Mouse (Mus musculus) stomach, embryonic 15.5 days (tissue): ENCODE measurements around the gene Slc44a5. TPM values are rescaled to one million over a fixed set of nuclear protein-coding genes. Genes with fewer than 3 reads are reported as not detected.

Experiments used
- ATAC-seq: fragments of 200-750 bp; cut with Nextera tagmentation; 2 replicates; pipeline ENCODE4 v1.8.0; 2017; ENCODE audit warnings: low read depth, moderate number of reproducible peaks, moderate TSS enrichment; ENCODE audit not compliant: insufficient read depth, low FRiP score
- H3K27ac ChIP-seq: fragments of 300-500 bp; sonication (generic); 2 replicates; pipeline ENCODE4 v1.5.1; 2015; ENCODE audit warnings: mild to moderate bottlenecking, inconsistent platforms
- H3K27me3 ChIP-seq: fragments of 300-500 bp; sonication (generic); replicated peaks from 2 replicates; pipeline ENCODE4 v1.6.1; 2015; ENCODE audit warnings: inconsistent platforms
- H3K36me3 ChIP-seq: fragments of 300-500 bp; sonication (generic); 2 replicates; pipeline ENCODE4 v1.6.1; 2015; ENCODE audit warnings: inconsistent platforms
- H3K4me1 ChIP-seq: fragments of 300-500 bp; sonication (generic); 2 replicates; pipeline ENCODE4 v1.6.1; 2015; ENCODE audit warnings: inconsistent platforms
- H3K4me2 ChIP-seq: fragments of 300-500 bp; sonication (generic); 2 replicates; pipeline ENCODE4 v1.6.1; 2015; ENCODE audit warnings: mild to moderate bottlenecking, inconsistent platforms
- H3K4me3 ChIP-seq: fragments of 300-500 bp; sonication (generic); replicated peaks from 2 replicates; pipeline ENCODE4 v1.5.1; 2015; ENCODE audit warnings: inconsistent platforms
- H3K9ac ChIP-seq: fragments of 300-500 bp; sonication (generic); 2 replicates; pipeline ENCODE4 v1.6.1; 2015; ENCODE audit warnings: inconsistent platforms
- H3K9me3 ChIP-seq: fragments of 300-500 bp; sonication (generic); 2 replicates; pipeline ENCODE4 v1.6.1; 2016; ENCODE audit warnings: inconsistent platforms
- whole genome bisulfite sequencing: fragments of 180-500 bp; shearing (Covaris S2); methylation state at CpG from one replicate; pipeline ENCODE4 v1.1.7; 2015; 5-methylcytosine and 5-hydroxymethylcytosine counted together
- polyA plus RNA-seq: library from polyadenylated mRNA; unstranded; fragments of >200 nt; fragmentation: Nextera tagmentation; extraction: Ambion mirVana; gene quantifications from 2 replicates; pipeline ENCODE4 v1.2.1, GENCODE M21; 2015

Slc44a5 gene
- polyA plus RNA-seq, 1 experiment from 2014 or later: 0.78 TPM

- Histone ChIP-seq H3K4me1 (no peaks in the 10 kb centered on the region), H3K9ac (no peak overlapping the region), H3K4me2 (no peak overlapping the region), H3K36me3 (no peaks in the 10 kb centered on the region), H3K4me3 (no peak overlapping the region), H3K9me3 (no peaks in the 10 kb centered on the region), H3K27me3 (no peaks in the 10 kb centered on the region), H3K27ac (no peak overlapping the region)
- ATAC-seq: no peak
- WGBS: 82% methylated on average over 9 of the region's 9 CpGs
These were observed 141.8 kb downstream of the Slc44a5 start for GRCm38 (mm10) chr3:154114991-154115390.

- Histone ChIP-seq H3K9me3 (no peaks in the 10 kb centered on the region), H3K9ac (no peak overlapping the region), H3K4me2 (no peak overlapping the region), H3K36me3 (no peaks in the 10 kb centered on the region), H3K27me3 (no peaks in the 10 kb centered on the region), H3K4me1 (no peaks in the 10 kb centered on the region), H3K4me3 (no peak overlapping the region), H3K27ac (no peak overlapping the region)
- ATAC-seq: no peak
- 87% methylated on average over 4 of the region's 4 CpGs for WGBS
These were observed 142.2 kb downstream of the Slc44a5 start for GRCm38 (mm10) chr3:154115478-154115877.

- no peaks in the 10 kb centered on the region for H3K9me3 ChIP-seq
- no peak for ATAC-seq
- H3K4me3 ChIP-seq: no peak overlapping the region
- H3K4me1 ChIP-seq: no peaks in the 10 kb centered on the region
- H3K4me2 ChIP-seq: no peak overlapping the region
- no peaks in the 10 kb centered on the region for H3K36me3 ChIP-seq
- H3K27ac ChIP-seq: no peak overlapping the region
- no peak overlapping the region for H3K9ac ChIP-seq
- no peaks in the 10 kb centered on the region for H3K27me3 ChIP-seq
- 86% methylated on average over 5 of the region's 5 CpGs for WGBS
These were observed 142.8 kb downstream of the Slc44a5 start for GRCm38 (mm10) chr3:154116000-154116399.

GRCm38 (mm10) chr3:154118992-154119603, 145.9 kb downstream of the Slc44a5 start:
- no peaks in the 10 kb centered on the region for H3K36me3 ChIP-seq

GRCm38 (mm10) chr3:154122531-154122930, 149.3 kb downstream of the Slc44a5 start:
- ATAC-seq: no peak
- Histone ChIP-seq H3K27me3 (no peaks in the 10 kb centered on the region), H3K4me2 (no peak overlapping the region), H3K4me1 (no peaks in the 10 kb centered on the region), H3K9ac (no peak overlapping the region), H3K36me3 (no peaks in the 10 kb centered on the region), H3K4me3 (no peak overlapping the region), H3K9me3 (no peaks in the 10 kb centered on the region), H3K27ac (no peak overlapping the region)
- WGBS: 76% methylated on average over 3 of the region's 3 CpGs

More at GRCm38 (mm10) chr3:154118992-154119603, 145.9 kb downstream of the Slc44a5 start:
- H3K27me3 ChIP-seq: no peaks in the 10 kb centered on the region
- H3K4me3 ChIP-seq: no peak overlapping the region
- H3K9ac ChIP-seq: no peak overlapping the region
- H3K4me1 ChIP-seq: no peaks in the 10 kb centered on the region
- no peak for ATAC-seq
- WGBS: 72% methylated on average over 6 of the region's 6 CpGs
- H3K4me2 ChIP-seq: no peak overlapping the region
- no peaks in the 10 kb centered on the region for H3K9me3 ChIP-seq
- H3K27ac ChIP-seq: no peak overlapping the region

GRCm38 (mm10) chr3:154124890-154125575, 151.8 kb downstream of the Slc44a5 start:
- H3K27ac ChIP-seq: no peak overlapping the region
- no peaks in the 10 kb centered on the region for H3K9me3 ChIP-seq
- H3K4me1 ChIP-seq: no peaks in the 10 kb centered on the region
- ATAC-seq: no peak
- WGBS: 83% methylated on average over 15 of the region's 15 CpGs
- H3K9ac ChIP-seq: no peak overlapping the region
- H3K27me3 ChIP-seq: no peaks in the 10 kb centered on the region
- no peak overlapping the region for H3K4me2 ChIP-seq
- H3K4me3 ChIP-seq: no peak overlapping the region
- H3K36me3 ChIP-seq: no peaks in the 10 kb centered on the region

GRCm38 (mm10) chr3:154125768-154126376, 152.6 kb downstream of the Slc44a5 start:
- no peak overlapping the region for H3K4me3 ChIP-seq
- H3K9me3 ChIP-seq: no peaks in the 10 kb centered on the region
- H3K4me2 ChIP-seq: no peak overlapping the region
- no peaks in the 10 kb centered on the region for H3K4me1 ChIP-seq
- H3K27ac ChIP-seq: no peak overlapping the region
- no peaks in the 10 kb centered on the region for H3K36me3 ChIP-seq
- no peak overlapping the region for H3K9ac ChIP-seq
- H3K27me3 ChIP-seq: no peaks in the 10 kb centered on the region
- 79% methylated on average over 7 of the region's 7 CpGs for WGBS
- ATAC-seq: no peak

- 86% methylated on average over 3 of the region's 3 CpGs for WGBS
- H3K9ac ChIP-seq: no peak overlapping the region
- H3K4me2 ChIP-seq: no peak overlapping the region
- no peaks in the 10 kb centered on the region for H3K36me3 ChIP-seq
- no peaks in the 10 kb centered on the region for H3K9me3 ChIP-seq
- ATAC-seq: no peak
- H3K4me3 ChIP-seq: no peak overlapping the region
- no peaks in the 10 kb centered on the region for H3K27me3 ChIP-seq
- no peak overlapping the region for H3K27ac ChIP-seq
- H3K4me1 ChIP-seq: no peaks in the 10 kb centered on the region
These were observed 154.0 kb downstream of the Slc44a5 start for GRCm38 (mm10) chr3:154127246-154127645.

- Histone ChIP-seq H3K4me1 (no peaks in the 10 kb centered on the region), H3K4me3 (no peak overlapping the region), H3K9me3 (no peaks in the 10 kb centered on the region)
These were observed 155.8 kb downstream of the Slc44a5 start for GRCm38 (mm10) chr3:154129036-154129435.

GRCm38 (mm10) chr3:154130431-154131114, 157.3 kb downstream of the Slc44a5 start:
- H3K36me3 ChIP-seq: no peaks in the 10 kb centered on the region
- H3K4me2 ChIP-seq: no peak overlapping the region
- H3K27me3 ChIP-seq: no peaks in the 10 kb centered on the region
- H3K27ac ChIP-seq: no peak overlapping the region
- H3K4me3 ChIP-seq: no peak overlapping the region
- H3K9me3 ChIP-seq: no peaks in the 10 kb centered on the region
- no peak overlapping the region for H3K9ac ChIP-seq
- WGBS: 84% methylated on average over 6 of the region's 6 CpGs
- H3K4me1 ChIP-seq: no peaks in the 10 kb centered on the region
- peak; percentile 60; the same call in 1 of the 2 replicates for ATAC-seq

More at GRCm38 (mm10) chr3:154129036-154129435, 155.8 kb downstream of the Slc44a5 start:
- no peak overlapping the region for H3K9ac ChIP-seq
- ATAC-seq: no peak
- H3K4me2 ChIP-seq: no peak overlapping the region
- H3K36me3 ChIP-seq: no peaks in the 10 kb centered on the region
- WGBS: 62% methylated on average over 4 of the region's 4 CpGs
- no peaks in the 10 kb centered on the region for H3K27me3 ChIP-seq
- no peak overlapping the region for H3K27ac ChIP-seq

- 71% methylated on average over 6 of the region's 6 CpGs for WGBS
- Histone ChIP-seq H3K27me3 (no peaks in the 10 kb centered on the region), H3K4me3 (no peak overlapping the region), H3K9ac (no peak overlapping the region), H3K36me3 (no peaks in the 10 kb centered on the region), H3K4me1 (no peaks in the 10 kb centered on the region), H3K27ac (no peak overlapping the region), H3K9me3 (no peaks in the 10 kb centered on the region), H3K4me2 (no peak overlapping the region)
- no peak for ATAC-seq
These were observed 160.8 kb downstream of the Slc44a5 start for GRCm38 (mm10) chr3:154133986-154134385.

GRCm38 (mm10) chr3:154134701-154135100, 161.5 kb downstream of the Slc44a5 start:
- whole genome bisulfite sequencing: 62% methylated on average over 2 of the region's 2 CpGs
- no peak overlapping the region for H3K4me3 ChIP-seq
- no peaks in the 10 kb centered on the region for H3K4me1 ChIP-seq
- H3K27ac ChIP-seq: no peak overlapping the region
- no peak for ATAC-seq
- no peak overlapping the region for H3K9ac ChIP-seq
- no peak overlapping the region for H3K4me2 ChIP-seq
- no peaks in the 10 kb centered on the region for H3K36me3 ChIP-seq
- no peaks in the 10 kb centered on the region for H3K9me3 ChIP-seq
- no peaks in the 10 kb centered on the region for H3K27me3 ChIP-seq
